Mouse (Mus musculus) neural tube, embryonic 12.5 days (tissue): ENCODE data around the gene Muc20. TPM values are rescaled to one million over a fixed set of nuclear protein-coding genes. Genes with fewer than 3 reads are reported as not detected.

Source experiments
- ATAC-seq: fragments of 200-750 bp; cut with Nextera tagmentation; 2 replicates; pipeline ENCODE4 v1.8.0; 2017; ENCODE audit warnings: low read depth, mild to moderate bottlenecking, moderate TSS enrichment, moderate library complexity; ENCODE audit not compliant: low FRiP score
- H3K27ac ChIP-seq: fragments of 300-500 bp; sonication (generic); 2 replicates; pipeline ENCODE4 v1.5.1; 2016
- H3K27me3 ChIP-seq: fragments of 300-500 bp; sonication (generic); replicated peaks from 2 replicates; pipeline ENCODE4 v1.6.1; 2016; ENCODE audit warnings: mild to moderate bottlenecking
- H3K36me3 ChIP-seq: fragments of 300-500 bp; sonication (generic); 2 replicates; pipeline ENCODE4 v1.6.1; 2016; ENCODE audit warnings: mild to moderate bottlenecking
- H3K4me1 ChIP-seq: fragments of 300-500 bp; sonication (generic); 2 replicates; pipeline ENCODE4 v1.6.1; 2016
- H3K4me2 ChIP-seq: fragments of 300-500 bp; sonication (generic); replicated peaks from 2 replicates; pipeline ENCODE4 v1.6.1; 2016; ENCODE audit warnings: mild to moderate bottlenecking
- H3K4me3 ChIP-seq: fragments of 300-500 bp; sonication (generic); 2 replicates; pipeline ENCODE4 v1.5.1; 2016
- H3K9ac ChIP-seq: fragments of 300-500 bp; sonication (generic); 2 replicates; pipeline ENCODE4 v1.6.1; 2016; ENCODE audit warnings: mild to moderate bottlenecking
- H3K9me3 ChIP-seq: fragments of 300-500 bp; sonication (generic); 2 replicates; pipeline ENCODE4 v1.6.1; 2016; ENCODE audit warnings: mild to moderate bottlenecking
- WGBS: fragments of 180-500 bp; shearing (Covaris S2); methylation state at CpG from one replicate; pipeline ENCODE4 v1.1.7; 2016; 5-methylcytosine and 5-hydroxymethylcytosine counted together
- polyA plus RNA-seq: library from polyadenylated mRNA; unstranded; fragments of >200 nt; fragmentation: Nextera tagmentation; extraction: Ambion mirVana; gene quantifications from 2 replicates; pipeline ENCODE4 v1.2.1, GENCODE M21; 2016

Muc20 gene
- polyA plus RNA-seq, 1 experiment from 2014 or later = not detected

DNA sequence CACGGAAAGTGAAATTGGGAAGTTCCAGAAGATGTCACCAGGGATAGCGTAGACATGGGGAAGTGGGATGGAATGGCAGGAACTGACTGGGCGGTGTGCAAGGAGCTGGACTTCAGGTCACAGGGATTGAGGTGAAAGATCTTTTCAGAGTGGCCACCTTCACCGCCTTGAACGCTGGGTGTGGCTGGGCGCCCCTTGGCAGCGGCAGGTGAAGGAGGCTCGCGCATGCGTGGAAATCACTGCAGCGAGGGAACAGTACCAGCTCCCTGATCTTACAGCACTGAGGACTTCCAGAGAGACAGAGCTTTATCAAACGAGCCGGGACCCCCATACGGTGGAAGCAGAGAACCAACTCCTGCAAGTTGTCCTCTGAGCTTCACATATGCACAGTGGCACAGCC is 17.3 kb upstream of the Muc20 start:
- 32% methylated on average over 14 of the region's 14 CpGs for whole genome bisulfite sequencing

DNA sequence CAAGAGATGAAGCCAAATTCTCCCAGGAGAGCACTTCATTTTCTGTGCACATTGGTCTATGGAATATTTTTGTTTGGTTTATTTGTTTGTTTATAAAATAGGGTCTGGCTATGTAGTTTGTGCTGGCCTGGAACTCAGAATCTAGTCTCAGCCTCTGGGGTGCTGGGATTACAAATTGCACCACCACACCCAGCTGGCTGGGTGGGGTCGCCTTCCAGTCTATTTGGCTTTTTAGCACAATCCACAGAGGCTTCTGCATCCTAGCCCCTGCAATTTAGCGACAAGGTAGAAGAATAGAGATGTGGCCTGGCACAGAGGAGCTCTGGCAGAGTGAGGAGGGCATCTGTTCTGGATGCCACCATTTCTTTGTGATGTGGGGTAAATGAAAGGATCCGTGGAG is 16.5 kb upstream of the Muc20 start:
- no peaks in the 10 kb centered on the region for H3K9me3 ChIP-seq
- no peak overlapping the region for H3K4me3 ChIP-seq
- H3K36me3 ChIP-seq = no peaks in the 10 kb centered on the region
- ATAC-seq = no peak
- H3K4me2 ChIP-seq = no peak overlapping the region
- 67% methylated on average over 3 of the region's 3 CpGs for WGBS
- H3K4me1 ChIP-seq = 0 out of 2 replicates have a peak, but pooled peaks cover 4% of the 10 kb centered on the region
- no peak overlapping the region for H3K9ac ChIP-seq
- H3K27ac ChIP-seq = no peak overlapping the region
- H3K27me3 ChIP-seq = no peaks in the 10 kb centered on the region

More for the DNA sequence above, 17.3 kb upstream of the Muc20 start:
- Histone ChIP-seq H3K27me3 (no peaks in the 10 kb centered on the region), H3K27ac (no peak overlapping the region), H3K9me3 (no peaks in the 10 kb centered on the region), H3K9ac (0 out of 2 replicates have a peak overlapping the region, but pooled peaks have one; percentile 18), H3K4me2 (peak overlapping the region; percentile 56), H3K4me3 (peak overlapping the region; percentile 11; the same call in 1 of the 2 replicates), H3K4me1 (0 out of 2 replicates have a peak, but pooled peaks cover 4% of the 10 kb centered on the region), H3K36me3 (no peaks in the 10 kb centered on the region)
- ATAC-seq = no peak

DNA sequence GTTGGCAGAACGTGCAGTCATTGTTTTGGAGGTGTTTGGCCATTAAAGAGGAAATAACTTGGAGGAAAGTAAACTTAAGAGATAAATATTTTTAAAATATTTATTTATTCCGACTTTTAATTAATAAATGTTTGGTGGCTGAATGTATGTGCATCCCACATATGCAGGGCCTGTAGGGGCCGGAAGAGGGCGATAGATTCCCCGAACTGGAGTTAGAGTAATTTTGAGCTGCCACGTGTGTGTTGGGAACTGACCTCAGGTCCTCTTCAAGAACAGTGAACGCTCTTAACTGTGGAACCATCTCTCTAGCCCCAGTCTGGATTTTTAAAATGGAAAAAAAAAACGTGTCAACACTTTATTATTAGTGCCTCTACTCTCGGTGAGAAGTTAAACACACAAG is 16.1 kb upstream of the Muc20 start:
- no peak overlapping the region for H3K27ac ChIP-seq
- WGBS = 52% methylated on average over 9 of the region's 9 CpGs
- no peak overlapping the region for H3K9ac ChIP-seq
- H3K4me2 ChIP-seq = 0 out of 2 replicates have a peak overlapping the region, but pooled peaks have one; percentile 25
- no peak for ATAC-seq
- no peaks in the 10 kb centered on the region for H3K27me3 ChIP-seq
- no peaks in the 10 kb centered on the region for H3K36me3 ChIP-seq
- 0 out of 2 replicates have a peak, but pooled peaks cover 4% of the 10 kb centered on the region for H3K4me1 ChIP-seq
- no peak overlapping the region for H3K4me3 ChIP-seq
- no peaks in the 10 kb centered on the region for H3K9me3 ChIP-seq

DNA sequence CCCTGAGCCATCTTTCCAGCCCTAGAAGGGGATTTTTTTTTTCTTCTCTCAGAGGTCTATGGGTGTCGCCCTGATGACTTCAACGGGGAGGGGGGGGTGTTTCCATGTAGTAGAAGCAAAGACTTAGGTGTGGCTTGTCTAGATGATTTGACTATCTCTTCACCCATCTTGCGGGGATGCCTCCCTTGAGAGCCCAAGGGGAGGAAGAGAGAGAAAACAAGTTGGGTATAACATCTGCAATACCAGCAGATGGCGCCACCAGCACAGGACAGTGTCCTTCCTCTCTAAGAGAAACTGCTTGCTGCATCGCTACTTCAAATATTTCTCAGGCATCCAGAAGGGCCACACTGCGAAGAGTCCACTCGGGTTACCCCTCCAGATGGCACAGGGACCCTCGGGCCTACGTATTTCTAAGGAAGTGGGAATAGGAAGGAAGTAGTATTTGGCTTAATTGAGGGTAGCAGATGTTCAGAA is 15.7 kb upstream of the Muc20 start:
- no peak for ATAC-seq
- H3K4me2 ChIP-seq = 0 out of 2 replicates have a peak overlapping the region, but pooled peaks have one; percentile 25

DNA sequence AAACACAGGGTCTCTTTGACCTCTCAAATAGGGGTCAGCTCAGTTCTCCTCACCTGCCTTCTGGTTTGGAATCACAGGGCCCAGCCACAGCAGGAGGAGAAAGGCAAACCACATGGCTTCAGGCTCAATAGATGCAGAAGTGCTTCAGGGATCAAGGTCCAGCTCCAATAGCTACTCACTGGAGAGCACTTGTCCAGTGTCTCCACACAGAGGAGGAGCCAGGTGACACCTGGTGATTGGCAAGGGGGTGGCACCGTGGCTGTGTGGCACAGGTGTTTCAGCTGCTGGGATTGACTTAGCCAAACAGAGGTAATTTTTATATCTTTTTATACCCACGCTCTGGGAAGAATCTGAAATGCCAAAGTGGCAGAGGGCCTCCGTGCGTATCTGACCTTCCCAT is 13.1 kb upstream of the Muc20 start, which contains the start of gene Smbd1:
Gene Smbd1, minus strand, starts transcription at position 157 of the 400 bp plus-strand sequence.
- no peak within 1 kb of the TSS for H3K4me2 ChIP-seq
- ATAC-seq = no peak
- H3K9ac ChIP-seq = no peak within 1 kb of the TSS
- H3K9me3 ChIP-seq = no peaks in the 10 kb centered on the region
- no peaks in the 10 kb centered on the region for H3K27me3 ChIP-seq
- no peaks in the 10 kb centered on the region for H3K36me3 ChIP-seq
- peaks cover 10% of the 10 kb centered on the region for H3K4me1 ChIP-seq
- H3K4me3 ChIP-seq = no peak within 1 kb of the TSS
- 87% methylated on average over 4 of the region's 4 CpGs for WGBS
- H3K27ac ChIP-seq = no peak within 1 kb of the TSS

More for the DNA sequence above, 15.7 kb upstream of the Muc20 start:
- WGBS = 3% methylated on average over 9 of the region's 9 CpGs
- Histone ChIP-seq H3K4me3 (no peak overlapping the region), H3K9ac (no peak overlapping the region), H3K36me3 (no peaks in the 10 kb centered on the region), H3K4me1 (0 out of 2 replicates have a peak, but pooled peaks cover 4% of the 10 kb centered on the region), H3K27me3 (no peaks in the 10 kb centered on the region), H3K27ac (no peak overlapping the region), H3K9me3 (no peaks in the 10 kb centered on the region)

DNA sequence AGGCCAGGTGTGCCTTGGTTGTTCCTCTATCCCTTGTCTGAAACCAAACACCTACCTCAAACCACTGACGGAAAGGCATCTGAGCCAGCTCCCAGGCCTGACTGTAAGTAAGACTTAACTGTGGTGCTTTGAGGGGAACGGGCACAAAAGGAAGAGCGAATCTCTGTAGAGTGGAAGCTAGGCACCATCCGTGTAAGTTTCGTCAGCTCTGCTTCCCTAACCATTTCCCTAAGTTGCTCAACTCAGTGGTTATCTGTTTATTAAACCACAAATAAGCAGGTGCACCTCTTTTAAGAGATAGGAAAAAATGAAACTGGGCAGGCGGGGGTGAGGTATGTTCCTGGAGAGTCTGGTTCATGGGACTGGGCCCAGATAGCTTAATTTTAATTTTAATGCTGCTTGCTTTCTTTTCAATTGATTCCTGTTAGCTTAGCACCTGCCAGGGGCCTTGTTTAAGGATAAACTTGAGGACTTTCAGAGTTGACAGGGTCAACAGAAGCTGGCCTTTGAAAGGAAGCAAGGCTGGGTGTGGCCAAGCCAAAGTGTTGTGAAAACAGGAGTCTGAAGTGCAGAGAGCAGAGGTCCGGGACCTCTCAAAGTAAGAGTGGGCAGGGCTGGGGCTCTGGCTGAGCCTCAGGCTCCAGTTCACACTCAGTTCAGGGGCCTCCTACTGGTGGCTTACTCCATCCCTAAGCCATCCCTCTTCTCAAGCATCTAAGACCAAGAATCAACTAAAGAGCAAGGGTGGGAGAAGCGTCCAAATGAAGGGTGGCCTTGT is 10.4 kb upstream of the Muc20 start:
- WGBS = 63% methylated on average over 8 of the region's 8 CpGs
- ATAC-seq = no peak
- Histone ChIP-seq H3K27me3 (no peaks in the 10 kb centered on the region), H3K9ac (no peak overlapping the region), H3K4me1 (peaks cover 6% of the 10 kb centered on the region), H3K4me3 (no peak overlapping the region), H3K9me3 (no peaks in the 10 kb centered on the region), H3K4me2 (no peak overlapping the region), H3K27ac (no peak overlapping the region), H3K36me3 (no peaks in the 10 kb centered on the region)

DNA sequence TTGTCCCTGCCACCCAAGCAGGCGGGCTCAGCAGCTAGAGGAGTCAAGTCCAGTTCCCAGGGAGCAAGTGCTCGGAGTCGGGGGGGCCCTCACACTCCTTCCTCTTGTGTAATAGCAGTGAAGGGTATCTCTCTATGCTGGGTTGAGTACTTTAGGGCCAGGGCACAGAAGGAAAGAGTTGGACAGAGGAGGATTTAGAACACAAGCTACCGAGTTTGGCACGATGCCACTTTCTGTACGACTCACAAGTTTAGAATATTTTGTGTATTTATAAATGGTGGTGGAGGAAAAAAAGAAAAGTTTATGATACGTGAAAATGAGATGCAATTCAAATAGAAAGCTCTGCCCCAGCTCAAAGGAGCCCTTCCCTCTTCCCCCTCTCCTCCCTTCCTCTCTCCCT is 7.9 kb upstream of the Muc20 start:
- H3K9ac ChIP-seq = no peak overlapping the region
- H3K27ac ChIP-seq = no peak overlapping the region
- H3K27me3 ChIP-seq = no peaks in the 10 kb centered on the region
- H3K4me1 ChIP-seq = peaks cover 6% of the 10 kb centered on the region
- no peak overlapping the region for H3K4me3 ChIP-seq
- WGBS = 85% methylated on average over 7 of the region's 7 CpGs
- H3K4me2 ChIP-seq = no peak overlapping the region
- H3K9me3 ChIP-seq = no peaks in the 10 kb centered on the region
- no peak for ATAC-seq
- no peaks in the 10 kb centered on the region for H3K36me3 ChIP-seq

DNA sequence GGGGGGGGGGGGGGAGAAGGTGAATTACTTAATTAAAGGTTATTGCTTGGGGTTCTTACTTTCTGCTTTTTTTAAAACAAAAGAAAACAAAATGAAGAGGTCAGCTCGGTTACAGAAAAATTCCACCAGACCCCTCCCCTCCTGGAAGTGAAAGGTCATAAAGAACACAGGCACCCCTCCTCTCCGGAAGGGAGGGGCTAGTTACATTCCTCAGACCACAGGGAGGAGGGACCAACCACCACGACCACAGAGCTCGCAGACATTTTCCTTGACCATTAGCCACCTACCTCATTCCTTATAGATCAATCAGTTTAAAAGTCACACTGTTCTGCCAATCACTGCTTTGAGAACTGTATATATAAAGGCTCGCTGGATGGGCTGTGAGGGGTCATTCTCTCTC is 6.7 kb upstream of the Muc20 start:
- no peak overlapping the region for H3K9ac ChIP-seq
- H3K9me3 ChIP-seq = no peaks in the 10 kb centered on the region
- H3K36me3 ChIP-seq = no peaks in the 10 kb centered on the region
- peaks cover 6% of the 10 kb centered on the region for H3K4me1 ChIP-seq
- WGBS = 49% methylated on average over 5 of the region's 5 CpGs
- ATAC-seq = no peak
- no peak overlapping the region for H3K27ac ChIP-seq
- no peaks in the 10 kb centered on the region for H3K27me3 ChIP-seq
- H3K4me2 ChIP-seq = no peak overlapping the region
- H3K4me3 ChIP-seq = no peak overlapping the region

DNA sequence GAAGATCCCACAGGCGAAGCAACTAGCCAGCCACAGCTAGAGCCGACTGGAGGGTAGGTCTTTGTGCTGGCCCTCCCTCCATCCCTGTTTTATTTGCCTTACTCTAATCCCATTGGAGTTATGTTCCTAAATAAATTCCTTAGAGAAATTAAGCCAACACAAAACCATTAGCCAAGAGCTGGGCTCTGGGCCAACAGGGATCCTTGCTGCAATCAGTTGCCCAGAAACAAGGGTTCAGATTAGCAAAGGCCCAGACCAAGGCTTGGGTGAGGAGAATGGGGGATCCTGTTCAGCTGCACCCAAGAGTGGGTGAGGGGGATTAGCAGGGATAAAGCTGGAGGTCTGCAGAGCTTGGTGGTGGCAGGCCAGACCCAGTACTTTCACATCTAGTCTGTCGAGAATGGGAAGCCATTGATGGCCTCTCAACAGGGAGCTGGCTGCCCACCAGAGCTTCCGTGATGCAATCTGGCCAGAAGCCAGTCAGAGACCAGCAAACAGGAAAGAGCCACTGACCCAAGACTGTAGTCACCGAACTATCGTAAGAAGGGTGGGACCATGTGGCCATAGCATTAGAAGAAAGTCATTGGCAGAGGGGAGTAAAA is 6.1 kb upstream of the Muc20 start:
- no peak overlapping the region for H3K9ac ChIP-seq
- H3K4me2 ChIP-seq = no peak overlapping the region
- no peak overlapping the region for H3K27ac ChIP-seq
- no peaks in the 10 kb centered on the region for H3K27me3 ChIP-seq
- H3K9me3 ChIP-seq = no peaks in the 10 kb centered on the region
- WGBS = 67% methylated on average over 6 of the region's 6 CpGs
- H3K4me3 ChIP-seq = no peak overlapping the region
- no peak for ATAC-seq
- H3K36me3 ChIP-seq = no peaks in the 10 kb centered on the region
- H3K4me1 ChIP-seq = peaks cover 6% of the 10 kb centered on the region

DNA sequence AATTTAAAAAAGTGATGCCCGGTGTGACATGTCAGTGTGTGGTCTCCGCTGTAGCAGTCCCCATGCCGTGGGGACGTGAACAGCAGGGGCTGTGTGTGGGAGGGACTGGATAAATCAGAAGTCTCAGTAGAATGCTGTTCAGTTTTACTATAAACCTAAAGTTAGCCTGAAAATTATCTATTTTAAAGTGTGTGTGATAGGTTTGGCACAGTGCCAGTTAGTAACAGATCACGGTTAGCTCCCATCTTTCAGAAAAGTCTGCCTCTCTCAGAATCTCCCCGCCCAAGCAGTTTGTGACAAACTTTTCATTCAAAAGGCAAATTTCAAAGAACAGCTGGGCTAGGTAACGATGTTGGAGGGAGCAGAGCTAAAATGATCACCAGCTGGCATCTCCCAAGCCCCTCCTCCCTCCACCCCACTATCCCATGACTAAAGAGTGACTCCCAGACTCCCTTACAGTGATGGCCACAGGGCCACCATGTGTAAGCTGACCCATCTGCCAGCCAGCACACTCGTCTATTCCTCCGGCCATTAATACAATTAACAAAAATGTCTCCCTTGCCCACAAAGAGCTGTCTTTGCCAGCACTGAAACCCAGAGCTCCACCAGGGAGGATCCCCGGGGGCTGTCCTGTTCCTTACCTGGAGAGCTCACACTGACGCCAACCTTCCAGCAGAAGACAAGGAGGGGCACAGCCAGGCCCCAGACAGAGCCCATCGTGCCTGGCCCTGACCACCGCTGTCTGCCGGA is 384 bp downstream of the Muc20 start:
- ATAC-seq = peak; percentile 71; the same call in 1 of the 2 replicates
- WGBS = 72% methylated on average over 14 of the region's 14 CpGs
- Histone ChIP-seq H3K4me3 (no peak overlapping the region), H3K4me1 (0 out of 2 replicates have a peak, but pooled peaks cover 6% of the 10 kb centered on the region), H3K27me3 (no peaks in the 10 kb centered on the region), H3K9ac (no peak overlapping the region), H3K36me3 (no peaks in the 10 kb centered on the region), H3K4me2 (no peak overlapping the region), H3K27ac (no peak overlapping the region), H3K9me3 (no peaks in the 10 kb centered on the region)

DNA sequence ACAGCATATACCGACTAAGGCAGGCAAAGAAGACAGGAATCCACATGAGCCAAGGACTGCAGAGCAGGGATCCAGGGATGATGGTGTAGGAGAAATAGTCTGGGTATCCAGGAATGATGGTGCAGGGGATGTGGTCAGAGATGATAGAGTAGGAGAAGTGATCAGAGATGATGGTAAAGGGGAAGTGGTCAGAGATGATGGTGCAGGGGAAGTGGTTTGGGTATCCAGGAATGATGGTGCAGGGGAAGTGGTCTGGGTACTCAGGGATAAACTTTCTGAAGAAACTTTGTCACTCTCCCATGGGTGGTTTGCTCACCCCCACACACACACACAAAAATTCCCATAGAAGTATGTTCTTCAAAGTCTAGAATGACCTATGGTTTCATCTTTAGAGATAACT is 2.1 kb downstream of the Muc20 start:
- Histone ChIP-seq H3K9ac (no peak overlapping the region), H3K4me2 (no peak overlapping the region), H3K27me3 (no peaks in the 10 kb centered on the region), H3K9me3 (no peaks in the 10 kb centered on the region), H3K27ac (no peak overlapping the region), H3K4me3 (no peak overlapping the region), H3K4me1 (0 out of 2 replicates have a peak, but pooled peaks cover 6% of the 10 kb centered on the region), H3K36me3 (no peaks in the 10 kb centered on the region)
- no peak for ATAC-seq
- WGBS = 81% methylated on average over 1 of the region's 1 CpGs

DNA sequence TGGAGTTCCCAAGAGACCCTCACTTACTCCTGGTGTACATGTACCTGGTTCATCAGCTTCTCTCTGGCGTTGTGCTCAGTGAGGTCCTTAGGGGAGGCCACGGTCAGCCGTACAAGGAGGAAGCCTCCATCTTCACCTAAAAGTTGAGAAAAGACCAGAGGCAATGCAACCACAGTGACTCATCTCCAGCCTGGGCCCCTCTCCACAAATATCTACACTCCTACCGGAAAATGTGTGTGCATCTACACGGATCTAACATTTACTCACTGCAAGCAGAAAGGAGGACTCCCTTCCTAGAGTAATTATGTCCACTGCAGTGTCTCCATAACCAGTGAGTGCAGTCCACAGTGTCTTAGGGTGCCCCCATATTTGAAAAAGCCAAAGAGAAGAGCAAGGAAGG is 7.2 kb downstream of the Muc20 start:
- H3K4me1 ChIP-seq = no peaks in the 10 kb centered on the region
- 0 out of 2 replicates have a peak, but pooled peaks cover 4% of the 10 kb centered on the region for H3K9me3 ChIP-seq
- no peak overlapping the region for H3K27ac ChIP-seq
- H3K27me3 ChIP-seq = no peaks in the 10 kb centered on the region
- H3K4me2 ChIP-seq = no peak overlapping the region
- no peak overlapping the region for H3K9ac ChIP-seq
- WGBS = 92% methylated on average over 5 of the region's 5 CpGs
- no peak overlapping the region for H3K4me3 ChIP-seq
- H3K36me3 ChIP-seq = no peaks in the 10 kb centered on the region
- no peak for ATAC-seq
